Mouse (Mus musculus) adrenal gland, postnatal 36 days (tissue): ENCODE measurements at regions not wholly inside any gene's neighbourhood (a gene's known extent, or its start where the extent isn't known, plus 50 kb on each side); places are given as distances from the start of the nearest gene placed in this dataset.

Experiments used
- DNase-seq, 2 experiments: peaks; one replicate each; pipeline ENCODE4 v3.0.0; 2021; ENCODE audit warnings: mixed read lengths in 1 of 2

GRCm38 (mm10) chr14:72778756-72779155, 69.0 kb upstream of the Fndc3a start:
- no peak for DNase-seq

- no peak for DNase-seq
Observed at GRCm38 (mm10) chr14:72777927-72778560, 68.2 kb upstream of the Fndc3a start.

GRCm38 (mm10) chr14:72770237-72770636, 60.4 kb upstream of the Fndc3a start:
- no peak for DNase-seq

- DNase-seq: no peak
Observed at GRCm38 (mm10) chr14:72760123-72760522, 50.3 kb upstream of the Fndc3a start.
